Mouse (Mus musculus): ENCODE results near the gene Arpc5l.

DNA sequence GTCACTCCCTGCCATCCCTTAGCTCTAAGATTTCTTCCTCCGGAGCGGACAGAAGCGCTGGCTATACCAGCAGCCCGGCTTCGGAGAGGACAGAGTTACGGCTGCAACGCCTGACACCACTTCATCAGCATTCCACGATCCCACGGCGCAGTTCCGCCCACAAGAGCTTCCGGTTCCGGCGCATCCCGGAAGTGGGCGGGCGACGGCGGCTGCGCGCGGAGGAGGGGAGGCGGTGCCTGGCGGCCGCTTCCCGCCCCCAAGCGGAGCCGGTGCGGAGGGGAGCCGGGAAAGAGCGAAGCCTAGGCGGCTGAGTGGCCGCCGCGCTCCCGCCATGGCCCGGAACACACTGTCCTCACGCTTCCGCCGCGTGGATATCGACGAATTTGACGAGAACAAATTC lies 2.7 kb downstream of the Arpc5l start:
- no peak for TF ChIP-seq CTCF (IDR thresholded peaks at IDR 0.05; ENCODE audit: extremely low read depth, insufficient read depth, low read length)
- TF ChIP-seq POLR2A (IDR thresholded peaks at IDR 0.05; ENCODE audit: extremely low read depth, insufficient read depth, low read length): peak; percentile 92
